Mouse (Mus musculus) liver, embryonic 11.5 days (tissue): ENCODE data around the gene BC067074. TPM values are rescaled to one million over a fixed set of nuclear protein-coding genes. Genes with fewer than 3 reads are reported as not detected.
A peak's percentile ranks its signal among the peaks of the same experiment; 100 is the strongest.
"Not testable (repeated sequence)": the region's sequence is repeated elsewhere in the genome, so short reads cannot be mapped to it uniquely, and the experiment has no call there.

ENCODE experiments used
- ATAC-seq: fragments of 200-750 bp; cut with Nextera tagmentation; replicated peaks from 2 replicates; pipeline ENCODE4 v1.8.0; 2017; ENCODE audit warnings: moderate number of reproducible peaks, mild to moderate bottlenecking, moderate TSS enrichment, moderate library complexity; ENCODE audit not compliant: low FRiP score
- DNase-seq: peaks from one replicate; pipeline ENCODE4 v3.0.0-alpha.2; 2017; ENCODE audit warnings: low spot score
- H3K27ac ChIP-seq: fragments of 300-500 bp; sonication (generic); 2 replicates; pipeline ENCODE4 v1.5.1; 2014; ENCODE audit warnings: mild to moderate bottlenecking, low read depth, low read length, control low read depth
- H3K27me3 ChIP-seq: fragments of 300-500 bp; sonication (generic); replicated peaks from 2 replicates; pipeline ENCODE4 v1.6.1; 2014; ENCODE audit warnings: low read length, mixed read lengths; ENCODE audit not compliant: control insufficient read depth, insufficient read depth
- H3K36me3 ChIP-seq: fragments of 300-500 bp; sonication (generic); 2 replicates; pipeline ENCODE4 v1.6.1; 2014; ENCODE audit warnings: mild to moderate bottlenecking, low read length, moderate library complexity, mixed read lengths; ENCODE audit not compliant: control insufficient read depth, insufficient read depth
- H3K4me1 ChIP-seq: fragments of 300-500 bp; sonication (generic); replicated peaks from 2 replicates; pipeline ENCODE4 v1.6.1; 2014; ENCODE audit warnings: low read length, mixed read lengths; ENCODE audit not compliant: control insufficient read depth, insufficient read depth
- H3K4me2 ChIP-seq: fragments of 300-500 bp; sonication (generic); 2 replicates; pipeline ENCODE4 v1.6.1; 2014; ENCODE audit warnings: mild to moderate bottlenecking, control low read depth, moderate library complexity
- H3K4me3 ChIP-seq: fragments of 300-500 bp; sonication (generic); 2 replicates; pipeline ENCODE4 v1.5.1; 2014; ENCODE audit warnings: low read depth, low read length, control low read depth
- H3K9ac ChIP-seq: fragments of 300-500 bp; sonication (generic); 2 replicates; pipeline ENCODE4 v1.6.1; 2014; ENCODE audit warnings: low read depth, low read length, control low read depth
- H3K9me3 ChIP-seq: fragments of 300-500 bp; sonication (generic); 2 replicates; pipeline ENCODE4 v1.6.1; 2016; ENCODE audit warnings: low read length, inconsistent platforms, mixed read lengths; ENCODE audit not compliant: control insufficient read depth
- WGBS: fragments of 180-500 bp; shearing (Covaris S2); extraction: QIAGEN DNeasy Blood & Tissue Kit; methylation state at CpG from one replicate; pipeline ENCODE4 v1.1.7; 2014; 5-methylcytosine and 5-hydroxymethylcytosine counted together
- polyA plus RNA-seq: library from polyadenylated mRNA; unstranded; fragments of >200 nt; fragmentation: Nextera tagmentation; extraction: Ambion mirVana; gene quantifications from 2 replicates; pipeline ENCODE4 v1.2.1, GENCODE M21; 2014

BC067074 gene
- polyA plus RNA-seq, result 1.0 and 1.2 TPM in 2 replicates

GRCm38 (mm10) chr13:113292975-113293706 is at the start of gene BC067074:
Gene BC067074 (plus strand): TSS chr13:113293159.
- Histone ChIP-seq H3K4me2 (peak within 1 kb of the TSS; percentile 83), H3K36me3 (no peaks in the 10 kb centered on the region), H3K27ac (no peak within 1 kb of the TSS), H3K4me1 (no peaks in the 10 kb centered on the region), H3K4me3 (peak within 1 kb of the TSS; percentile 57), H3K27me3 (peaks cover 23% of the 10 kb centered on the region), H3K9ac (peak within 1 kb of the TSS; percentile 68), H3K9me3 (no peaks in the 10 kb centered on the region)
- peak; percentile 52 for DNase-seq
- peak; percentile 63 for ATAC-seq
- WGBS, result 4% methylated on average over 61 of the region's 75 CpGs

DNA sequence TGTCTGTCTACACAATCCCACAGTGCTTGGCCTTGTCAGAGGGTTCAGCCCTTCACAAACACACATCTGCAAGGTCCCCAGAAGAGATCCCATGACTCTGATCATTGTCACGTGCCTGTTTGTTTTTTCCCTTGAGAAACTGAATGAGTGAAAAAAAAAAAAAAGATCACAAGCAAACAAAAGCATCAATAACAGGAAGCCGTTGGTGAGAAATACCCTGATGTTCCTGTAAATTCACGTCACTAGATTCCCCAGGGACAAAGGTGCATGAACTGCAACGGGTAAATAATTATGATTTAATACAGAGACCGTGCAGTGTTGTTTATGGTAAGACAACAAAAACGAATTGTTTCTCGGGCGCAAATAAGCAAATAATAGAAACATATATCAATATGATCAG is 47.9 kb upstream of the BC067074 start:
- no peak overlapping the region for H3K4me3 ChIP-seq
- no peaks in the 10 kb centered on the region for H3K4me1 ChIP-seq
- no peak overlapping the region for H3K9ac ChIP-seq
- H3K27me3 ChIP-seq, result no peaks in the 10 kb centered on the region
- no peak for DNase-seq
- no peaks in the 10 kb centered on the region for H3K9me3 ChIP-seq
- no peak overlapping the region for H3K27ac ChIP-seq
- 73% methylated on average over 8 of the region's 8 CpGs for WGBS
- no peaks in the 10 kb centered on the region for H3K36me3 ChIP-seq
- ATAC-seq, result no peak
- H3K4me2 ChIP-seq, result no peak overlapping the region

GRCm38 (mm10) chr13:113252580-113252979 is 40.4 kb upstream of the BC067074 start:
- not testable (repeated sequence) for H3K27me3 ChIP-seq, ATAC-seq, DNase-seq, H3K27ac ChIP-seq, H3K4me3 ChIP-seq, H3K4me1 ChIP-seq, H3K9me3 ChIP-seq, H3K4me2 ChIP-seq, H3K36me3 ChIP-seq, H3K9ac ChIP-seq
- 85% methylated on average over 7 of the region's 7 CpGs for WGBS

DNA sequence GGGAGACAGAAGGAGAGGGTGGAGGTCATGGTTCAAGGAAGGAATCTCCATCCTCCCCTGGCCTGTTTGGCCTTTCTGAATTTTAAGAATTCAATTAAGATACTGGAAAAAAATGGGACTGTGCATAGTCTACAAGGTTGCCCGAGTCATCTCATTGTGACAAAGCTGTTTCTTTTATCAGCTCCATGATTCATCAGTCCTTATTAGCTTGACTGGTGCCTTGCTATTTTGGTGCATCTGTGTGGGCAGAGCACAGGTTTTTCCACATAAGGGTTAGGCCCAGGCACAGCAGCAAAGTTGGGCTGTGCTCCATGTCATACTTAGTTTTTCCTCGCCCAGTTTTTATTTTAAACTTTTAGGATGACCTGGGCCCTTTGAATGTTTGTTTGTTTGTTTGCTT is 36.2 kb upstream of the BC067074 start:
- DNase-seq, result no peak
- Histone ChIP-seq H3K27ac (no peak overlapping the region), H3K9me3 (no peaks in the 10 kb centered on the region)

DNA sequence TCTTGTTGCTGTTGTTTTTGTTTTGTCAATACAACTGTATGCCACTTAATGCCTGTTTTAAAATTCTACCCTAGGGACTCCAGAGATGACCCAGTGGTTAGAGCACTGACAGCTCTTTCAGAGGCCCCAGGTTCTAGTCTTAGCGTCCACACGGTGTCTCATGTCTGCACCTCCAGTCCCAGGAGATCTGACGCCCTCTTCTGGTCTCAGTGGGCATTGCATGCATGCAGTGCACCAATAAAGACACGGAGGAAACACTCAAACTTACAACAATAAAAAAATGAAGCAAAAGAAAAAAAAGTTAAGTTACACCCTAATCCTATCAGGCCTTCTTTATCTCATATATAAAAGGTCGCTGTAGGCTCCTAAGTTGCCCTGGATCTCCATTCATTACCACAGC is 35.8 kb upstream of the BC067074 start:
- no peak overlapping the region for H3K9ac ChIP-seq
- H3K36me3 ChIP-seq, result no peaks in the 10 kb centered on the region
- no peak overlapping the region for H3K4me3 ChIP-seq
- H3K4me1 ChIP-seq, result no peaks in the 10 kb centered on the region
- H3K27ac ChIP-seq, result no peak overlapping the region
- 45% methylated on average over 5 of the region's 5 CpGs for WGBS
- H3K27me3 ChIP-seq, result no peaks in the 10 kb centered on the region
- ATAC-seq, result no peak
- no peaks in the 10 kb centered on the region for H3K9me3 ChIP-seq
- no peak for DNase-seq
- no peak overlapping the region for H3K4me2 ChIP-seq

More for the DNA sequence above, 36.2 kb upstream of the BC067074 start:
- H3K9ac ChIP-seq, result no peak overlapping the region
- no peaks in the 10 kb centered on the region for H3K36me3 ChIP-seq
- no peaks in the 10 kb centered on the region for H3K27me3 ChIP-seq
- no peaks in the 10 kb centered on the region for H3K4me1 ChIP-seq
- ATAC-seq, result no peak
- no peak overlapping the region for H3K4me2 ChIP-seq
- no peak overlapping the region for H3K4me3 ChIP-seq
- 72% methylated on average over 2 of the region's 2 CpGs for WGBS

DNA sequence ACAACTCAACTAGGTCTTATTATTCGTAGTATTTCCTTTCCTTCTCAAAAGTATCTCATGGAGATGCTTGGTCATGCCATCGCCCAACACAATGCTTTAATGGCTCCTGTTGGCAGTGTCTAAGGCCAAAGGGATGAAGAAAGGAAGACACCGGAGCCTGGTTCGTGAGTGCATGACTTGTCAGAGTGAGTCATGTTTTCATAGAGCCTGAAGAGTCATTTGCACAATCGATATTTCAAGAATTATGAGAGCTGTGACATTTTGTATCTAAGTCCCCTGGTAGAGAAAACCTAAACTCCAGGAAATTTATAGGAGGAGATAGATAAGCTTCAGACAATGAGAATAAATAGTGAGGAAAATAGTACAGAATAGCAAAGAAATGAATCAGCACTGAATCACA is 33.7 kb upstream of the BC067074 start:
- no peaks in the 10 kb centered on the region for H3K9me3 ChIP-seq
- 82% methylated on average over 5 of the region's 5 CpGs for WGBS
- H3K4me1 ChIP-seq, result no peaks in the 10 kb centered on the region
- H3K27ac ChIP-seq, result no peak overlapping the region
- H3K36me3 ChIP-seq, result no peaks in the 10 kb centered on the region
- no peak overlapping the region for H3K9ac ChIP-seq
- ATAC-seq, result no peak
- no peak for DNase-seq
- no peaks in the 10 kb centered on the region for H3K27me3 ChIP-seq
- no peak overlapping the region for H3K4me2 ChIP-seq
- no peak overlapping the region for H3K4me3 ChIP-seq

- ATAC-seq, result no peak
- Histone ChIP-seq H3K9ac (no peak overlapping the region), H3K4me3 (no peak overlapping the region), H3K4me1 (no peaks in the 10 kb centered on the region), H3K4me2 (no peak overlapping the region), H3K36me3 (no peaks in the 10 kb centered on the region), H3K9me3 (no peaks in the 10 kb centered on the region), H3K27ac (no peak overlapping the region), H3K27me3 (no peaks in the 10 kb centered on the region)
- DNase-seq, result no peak
- WGBS, result 71% methylated on average over 12 of the region's 12 CpGs
These were observed 30.1 kb upstream of the BC067074 start for GRCm38 (mm10) chr13:113262822-113263221.

DNA sequence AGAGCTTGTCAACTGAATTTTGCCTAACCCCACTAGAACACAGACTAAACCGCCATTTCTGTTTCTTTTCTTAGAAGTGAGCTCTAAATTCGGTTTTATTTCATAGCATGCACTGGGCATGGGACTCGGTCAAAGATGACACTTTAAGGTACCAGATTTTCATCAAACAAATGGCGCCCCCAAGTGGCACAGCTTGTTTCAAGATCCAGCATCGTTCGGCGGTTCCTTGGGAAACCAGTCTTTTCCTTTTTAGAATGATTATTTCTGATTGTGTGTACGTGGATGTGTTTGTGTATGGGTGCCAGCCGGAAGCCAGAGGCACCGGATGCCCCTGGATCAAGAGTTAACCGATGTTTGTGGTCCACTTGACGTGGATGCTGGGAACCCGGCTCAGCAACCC is 27.7 kb upstream of the BC067074 start:
- Histone ChIP-seq H3K4me2 (no peak overlapping the region), H3K4me3 (no peak overlapping the region), H3K4me1 (no peaks in the 10 kb centered on the region), H3K9me3 (no peaks in the 10 kb centered on the region), H3K27ac (no peak overlapping the region), H3K9ac (no peak overlapping the region), H3K27me3 (no peaks in the 10 kb centered on the region), H3K36me3 (no peaks in the 10 kb centered on the region)
- DNase-seq, result no peak
- WGBS, result 20% methylated on average over 13 of the region's 13 CpGs
- no peak for ATAC-seq

DNA sequence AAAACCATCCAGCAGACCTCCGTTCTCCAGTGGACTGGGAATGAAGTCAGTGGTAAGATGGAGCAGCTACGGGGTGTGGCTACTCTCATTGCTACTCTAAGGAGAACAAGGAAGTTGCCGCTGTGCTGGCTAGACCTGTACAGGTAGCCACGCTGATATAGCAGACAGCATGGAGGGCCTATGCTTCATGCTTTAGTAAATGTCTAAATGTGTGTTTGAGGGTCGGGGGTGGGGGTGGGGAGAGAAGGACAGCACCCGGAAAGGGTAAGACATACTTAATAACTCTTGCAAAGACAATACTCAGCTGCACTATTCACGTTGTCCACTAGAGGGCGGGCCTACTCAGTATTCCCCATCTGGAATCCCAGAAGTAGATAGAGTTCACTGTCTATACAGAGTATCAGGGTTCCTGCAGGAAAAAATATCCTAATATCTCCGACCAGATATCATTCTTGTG is 26.4 kb upstream of the BC067074 start:
- no peaks in the 10 kb centered on the region for H3K9me3 ChIP-seq
- 27% methylated on average over 9 of the region's 9 CpGs for WGBS
- DNase-seq (peak; percentile 64), ATAC-seq (no peak; the same call in 1 of the 2 replicates)
- H3K4me2 ChIP-seq, result peak overlapping the region; percentile 14; the same call in 1 of the 2 replicates
- no peak overlapping the region for H3K27ac ChIP-seq
- H3K4me1 ChIP-seq, result no peaks in the 10 kb centered on the region
- H3K36me3 ChIP-seq, result no peaks in the 10 kb centered on the region
- no peak overlapping the region for H3K4me3 ChIP-seq
- no peak overlapping the region for H3K9ac ChIP-seq
- no peaks in the 10 kb centered on the region for H3K27me3 ChIP-seq
